Mouse (Mus musculus) stomach, postnatal 0 days (tissue): Measurements from ENCODE around the gene Tspan18.

Experiments
- CTCF ChIP-seq: IDR thresholded peaks from 2 replicates; pipeline ENCODE4 v1.5.1; 2016; ENCODE audit warnings: antibody characterized with exemption, low read depth, mild to moderate bottlenecking, moderate library complexity
- EP300 ChIP-seq: optimal IDR thresholded peaks from 2 replicates; pipeline ENCODE3; 2016; ENCODE audit warnings: antibody characterized with exemption

GRCm38 (mm10) chr2:93377797-93378196 is 43.5 kb upstream of the Tspan18 start:
- TF ChIP-seq CTCF (no peak), EP300 (no peak)
